14 mouse cellular contexts compared by ENCODE assay signal in genomic region chr5:140364415-140364814, GRCm38 (mm10).
"Had no signal": no experiment of that assay in that cellular context is flagged by ENCODE, and none has a peak within 500 bp of the region (broad histone marks: within the 10 kb centered on the region; RNA-seq: fewer than 3 reads in every experiment).

No protein-coding gene starts in this region.

- H3K4me1 ChIP-seq: hindbrain, embryonic 15.5 days; limb, embryonic 12.5 days; neural tube, embryonic 13.5 days had no signal

- H3K9ac ChIP-seq: hindbrain, embryonic 15.5 days; limb, embryonic 12.5 days; liver, embryonic 15.5 days; neural tube, embryonic 13.5 days had no signal

- H3K4me3 ChIP-seq: hindbrain, embryonic 15.5 days; limb, embryonic 12.5 days; liver, embryonic 15.5 days; neural tube, embryonic 13.5 days had no signal

- H3K27me3 ChIP-seq: hindbrain, embryonic 15.5 days; limb, embryonic 12.5 days; liver, embryonic 15.5 days; neural tube, embryonic 13.5 days had no signal

- H3K9me3 ChIP-seq: hindbrain, embryonic 15.5 days; liver, embryonic 15.5 days; neural tube, embryonic 13.5 days had no signal

- ATAC-seq: lung, postnatal 0 days had no signal

- DNase-seq: liver; lung, adult 2 months; lung, postnatal 36 days; midbrain, embryonic 14.5 days; retina, postnatal 1 day; right cerebral cortex, postnatal 4 days; spleen, adult 18-20 months; thymus, adult 18-20 months; thymus, postnatal 25 days had no signal

- H3K4me2 ChIP-seq: hindbrain, embryonic 15.5 days; limb, embryonic 12.5 days; liver, embryonic 15.5 days; neural tube, embryonic 13.5 days had no signal

- H3K27ac ChIP-seq: hindbrain, embryonic 15.5 days; limb, embryonic 12.5 days; liver, embryonic 15.5 days; neural tube, embryonic 13.5 days had no signal
